Mouse (Mus musculus) thymus, adult 2 months (tissue): ENCODE results near the gene Frmd3. TPM values are rescaled to one million over a fixed set of nuclear protein-coding genes. Genes with fewer than 3 reads are reported as not detected.
A peak's percentile ranks its signal among the peaks of the same experiment; 100 is the strongest.

ENCODE experiments used
- DNase-seq: peaks from one replicate; pipeline ENCODE4 v3.0.0; 2021
- H3K27ac ChIP-seq: fragments of 200-500 bp; 2 replicates; pipeline ENCODE4 v1.5.1; 2012; ENCODE audit warnings: low read length, control low read depth; ENCODE audit not compliant: control insufficient read depth, insufficient read depth
- H3K27me3 ChIP-seq: fragments of 200-500 bp; 2 replicates; pipeline ENCODE4 v1.6.1; 2012; ENCODE audit warnings: mild to moderate bottlenecking, low read length, moderate library complexity, mixed read lengths; ENCODE audit not compliant: control insufficient read depth, insufficient read depth
- H3K36me3 ChIP-seq: fragments of 200-500 bp; 2 replicates; pipeline ENCODE4 v1.6.1; 2012; ENCODE audit warnings: mild to moderate bottlenecking, low read length, moderate library complexity; ENCODE audit not compliant: control insufficient read depth, insufficient read depth
- H3K4me1 ChIP-seq: fragments of 200-500 bp; replicated peaks from 2 replicates; pipeline ENCODE4 v1.6.1; 2012; ENCODE audit warnings: low read length; ENCODE audit not compliant: control insufficient read depth, insufficient read depth
- H3K4me3 ChIP-seq: fragments of 200-500 bp; 2 replicates; pipeline ENCODE4 v1.5.1; 2012; ENCODE audit warnings: mild to moderate bottlenecking, low read length, control low read depth, moderate library complexity; ENCODE audit not compliant: control insufficient read depth, insufficient read depth
- CTCF ChIP-seq: fragments of 200-500 bp; IDR thresholded peaks from 2 replicates; pipeline ENCODE4 v1.5.1; 2012; ENCODE audit warnings: mild to moderate bottlenecking, control low read depth, low read length, moderate library complexity, borderline replicate concordance; ENCODE audit not compliant: control insufficient read depth, poor library complexity, insufficient read depth; ENCODE audit errors: extremely low read depth
- POLR2A ChIP-seq: fragments of 200-500 bp; IDR thresholded peaks from 2 replicates; pipeline ENCODE4 v1.6.1; 2012; ENCODE audit warnings: mild to moderate bottlenecking, low read length, control low read depth, moderate library complexity; ENCODE audit not compliant: control insufficient read depth, poor library complexity, insufficient read depth; ENCODE audit errors: extremely low read depth
- WGBS: fragments of 180-500 bp; shearing (Covaris S2); methylation state at CpG from one replicate; pipeline ENCODE4 v1.1.7; 2018; 5-methylcytosine and 5-hydroxymethylcytosine counted together
- polyA plus RNA-seq: library from polyadenylated mRNA; depleted of rRNA; stranded (reverse); fragments of >200 nt; gene quantifications from 2 replicates; pipeline ENCODE4 v1.2.3, GENCODE M21; 2012; rRNA removed

The Frmd3 gene
- polyA plus RNA-seq, 1 experiment, result not detected

DNA sequence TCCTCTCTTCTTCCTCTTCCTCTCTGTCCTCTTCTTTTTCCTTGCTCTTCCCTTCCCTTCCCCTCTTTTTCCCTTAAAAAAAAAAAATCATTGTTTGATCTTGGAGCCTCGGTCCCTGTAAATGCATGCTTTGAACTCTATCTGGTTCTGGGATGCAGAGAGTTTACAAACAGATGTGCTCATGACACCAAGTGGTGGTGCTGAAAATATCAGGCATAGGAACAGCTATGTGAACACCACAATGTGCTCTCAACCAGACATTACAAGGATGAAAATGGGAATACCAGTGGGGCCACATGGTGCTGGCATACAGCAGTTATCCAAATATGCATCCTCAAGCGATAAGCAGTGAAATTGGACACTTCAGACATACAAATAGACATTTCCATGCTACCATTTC is 211.0 kb downstream of the Frmd3 start:
- DNase-seq, result no peak
- 78% methylated on average over 2 of the region's 2 CpGs for WGBS
- Histone ChIP-seq H3K4me1 (no peaks in the 10 kb centered on the region), H3K27ac (no peak overlapping the region), H3K4me3 (no peak overlapping the region), H3K36me3 (no peaks in the 10 kb centered on the region), H3K27me3 (no peaks in the 10 kb centered on the region)
- TF ChIP-seq POLR2A, result no peak
- TF ChIP-seq CTCF, result no peak

DNA sequence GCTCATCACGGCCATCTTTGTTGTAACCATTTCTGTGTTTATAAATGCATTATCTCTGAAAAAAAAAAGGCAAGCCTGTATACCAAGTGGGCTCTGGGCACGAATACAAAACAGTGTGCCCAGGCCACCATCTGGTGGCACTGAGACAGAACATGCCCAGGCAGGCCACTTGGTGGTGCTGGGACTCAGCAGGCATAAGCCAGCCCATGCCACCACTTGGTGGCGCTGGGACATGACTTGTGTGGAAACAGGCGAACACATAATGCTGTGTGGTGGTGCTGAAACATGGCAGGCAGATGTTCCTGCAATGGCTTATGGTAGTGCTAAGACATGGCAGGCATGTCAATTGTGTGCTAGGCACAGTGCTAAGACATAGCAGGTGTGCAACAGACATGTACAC is 217.8 kb downstream of the Frmd3 start:
- H3K27me3 ChIP-seq, result no peaks in the 10 kb centered on the region
- WGBS, result 77% methylated on average over 4 of the region's 4 CpGs
- TF ChIP-seq CTCF (0 out of 2 replicates have a peak, but pooled peaks have one; percentile 24), POLR2A (no peak)
- no peaks in the 10 kb centered on the region for H3K36me3 ChIP-seq
- peak; percentile 28 for DNase-seq
- no peak overlapping the region for H3K27ac ChIP-seq
- H3K4me1 ChIP-seq, result no peaks in the 10 kb centered on the region
- no peak overlapping the region for H3K4me3 ChIP-seq

DNA sequence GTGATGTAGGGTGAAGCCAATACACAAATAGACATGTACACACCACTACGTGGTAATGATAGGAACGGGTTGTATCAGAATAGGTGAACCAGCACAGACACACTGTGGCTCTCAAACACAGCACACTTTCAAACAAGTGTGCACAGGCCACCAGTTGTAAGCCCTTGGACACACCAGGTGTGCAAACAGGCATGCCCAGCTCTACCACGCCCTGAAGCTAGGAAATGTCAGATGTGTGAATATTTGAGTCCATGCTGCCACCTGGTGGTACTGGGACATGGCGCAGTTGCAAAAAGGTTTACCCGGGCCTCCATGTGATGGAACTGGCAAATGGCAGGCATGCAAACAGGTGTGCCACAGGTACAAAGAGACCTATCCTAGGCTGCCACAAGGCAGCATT is 218.2 kb downstream of the Frmd3 start:
- Histone ChIP-seq H3K4me1 (no peaks in the 10 kb centered on the region), H3K27ac (no peak overlapping the region), H3K36me3 (no peaks in the 10 kb centered on the region), H3K27me3 (no peaks in the 10 kb centered on the region), H3K4me3 (no peak overlapping the region)
- peak; percentile 65 for DNase-seq
- WGBS, result 69% methylated on average over 5 of the region's 5 CpGs
- no peak for TF ChIP-seq POLR2A
- TF ChIP-seq CTCF, result peak; percentile 54; the same call in 1 of the 2 replicates

GRCm38 (mm10) chr4:74233534-74233933 is 220.3 kb downstream of the Frmd3 start:
- WGBS, result 95% methylated on average over 3 of the region's 3 CpGs
- Histone ChIP-seq H3K27me3 (no peaks in the 10 kb centered on the region), H3K27ac (no peak overlapping the region), H3K36me3 (no peaks in the 10 kb centered on the region), H3K4me3 (no peak overlapping the region), H3K4me1 (no peaks in the 10 kb centered on the region)
- no peak for DNase-seq
- no peak for TF ChIP-seq CTCF
- no peak for TF ChIP-seq POLR2A

DNA sequence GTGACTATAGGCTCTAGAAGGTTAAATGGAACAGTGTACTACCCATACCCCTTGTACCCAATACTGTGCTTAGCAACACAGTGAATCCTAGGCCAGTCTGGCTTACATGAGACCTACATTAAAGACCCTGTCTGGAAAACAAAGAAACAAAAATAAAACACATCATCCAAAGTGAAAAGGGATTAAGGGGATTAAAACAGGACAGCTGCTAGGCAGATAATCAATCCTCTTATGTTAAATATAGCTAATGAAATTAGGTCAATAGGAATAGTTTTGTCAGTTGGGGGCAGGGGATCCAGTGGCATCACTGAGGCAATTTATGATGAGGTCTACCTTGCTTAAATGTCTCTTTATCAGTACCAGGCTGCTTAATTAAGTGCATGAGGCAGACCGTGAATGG is 228.9 kb downstream of the Frmd3 start, which contains the start of gene Kdm4c:
Gene Kdm4c (plus strand): TSS at position 322 of the 400 bp plus-strand sequence.
- 100% methylated on average over 1 of the region's 1 CpGs for WGBS
- H3K36me3 ChIP-seq, result no peaks in the 10 kb centered on the region
- no peak for DNase-seq
- TF ChIP-seq POLR2A (no peak), CTCF (no peak)
- H3K27me3 ChIP-seq, result no peaks in the 10 kb centered on the region
- H3K27ac ChIP-seq, result no peak within 1 kb of the TSS
- no peaks in the 10 kb centered on the region for H3K4me1 ChIP-seq
- no peak within 1 kb of the TSS for H3K4me3 ChIP-seq

Other genes starting within 250 kb of the Frmd3 start
- gene Rasef, start 222.4 kb upstream of the Frmd3 start, polyA plus RNA-seq, result 0.77 and 1.1 TPM in 2 replicates
- not detected in 2 replicates for gene Gm11758, start 137.2 kb upstream of the Frmd3 start, polyA plus RNA-seq
- not detected in 2 replicates for gene Gm11757, start 122.3 kb upstream of the Frmd3 start, polyA plus RNA-seq
- gene Gm13871, start 107.5 kb upstream of the Frmd3 start, polyA plus RNA-seq, result not detected in 2 replicates
- not detected in 2 replicates for gene Gm11756, start 92.7 kb upstream of the Frmd3 start, polyA plus RNA-seq
- 0.32 TPM in 1 of 2 replicates, not detected in the other for gene 2310002L09Rik, start 62.6 kb upstream of the Frmd3 start, polyA plus RNA-seq
- 4.8 and 5.5 TPM in 2 replicates for gene Kdm4c, start 229.1 kb downstream of the Frmd3 start, polyA plus RNA-seq